Mouse (Mus musculus): ENCODE data around the gene Hoxd12. TPM values are rescaled to one million over a fixed set of nuclear protein-coding genes. Genes with fewer than 3 reads are reported as not detected.

Gene Hoxd12
- polyA plus RNA-seq (2017; shearing (Covaris generic)): not detected

GRCm38 (mm10) chr2:74674881-74675665, at the start of gene Hoxd12:
Hoxd12 (plus strand) TSS chr2:74675013.

GRCm38 (mm10) chr2:74659507-74660005, 15.3 kb upstream of the Hoxd12 start, which contains the start of gene Evx2:
Evx2 (minus strand) TSS chr2:74659557.

GRCm38 (mm10) chr2:74667842-74668357, 6.9 kb upstream of the Hoxd12 start, which contains the start of gene Hoxd13:
Hoxd13 (plus strand) TSS chr2:74668310.

GRCm38 (mm10) chr2:74678891-74679595, 4.2 kb downstream of the Hoxd12 start, which contains the start of gene Hoxd11:
Hoxd11 (plus strand) TSS chr2:74679557.

GRCm38 (mm10) chr2:74691022-74691951, 16.5 kb downstream of the Hoxd12 start, which contains the start of gene Hoxd10:
Hoxd10 (plus strand) TSS chr2:74691924.

GRCm38 (mm10) chr2:74697567-74698121, 22.8 kb downstream of the Hoxd12 start, which contains the start of gene Hoxd9:
Hoxd9 (plus strand) TSS chr2:74697727.

GRCm38 (mm10) chr2:74704393-74704998, 29.7 kb downstream of the Hoxd12 start, which contains the start of gene Hoxd8:
Hoxd8 (plus strand) TSS chr2:74704615.

GRCm38 (mm10) chr2:74711721-74712621, 37.2 kb downstream of the Hoxd12 start, which contains the start of the genes Hoxd3 and Hoxd4:
Hoxd3 (plus strand) TSS chr2:74711927.
Hoxd4 (plus strand) TSS chr2:74711929.

GRCm38 (mm10) chr2:74726551-74726950, 51.7 kb downstream of the Hoxd12 start, which contains the start of gene Gm28230:
Gm28230 (plus strand) TSS chr2:74726728.

Other genes with a start within 250 kb of the Hoxd12 start
- 28.0 TPM for gene Lnpk, start 95.6 kb upstream of the Hoxd12 start, polyA plus RNA-seq (2017; shearing (Covaris generic))
- not detected for gene Evx2, start 15.5 kb upstream of the Hoxd12 start, polyA plus RNA-seq (2017; shearing (Covaris generic))
- not detected for gene Hoxd13, start 6.7 kb upstream of the Hoxd12 start, polyA plus RNA-seq (2017; shearing (Covaris generic))
- not detected for gene Hoxd11, start 4.5 kb downstream of the Hoxd12 start, polyA plus RNA-seq (2017; shearing (Covaris generic))
- gene Hoxd10, start 16.9 kb downstream of the Hoxd12 start, polyA plus RNA-seq (2017; shearing (Covaris generic)): not detected
- not detected for gene Hoxd9, start 22.7 kb downstream of the Hoxd12 start, polyA plus RNA-seq (2017; shearing (Covaris generic))
- gene Hoxd8, start 29.6 kb downstream of the Hoxd12 start, polyA plus RNA-seq (2017; shearing (Covaris generic)): not detected
- gene Hoxd3, start 36.9 kb downstream of the Hoxd12 start, polyA plus RNA-seq (2017; shearing (Covaris generic)): not detected
- gene Hoxd4, start 36.9 kb downstream of the Hoxd12 start, polyA plus RNA-seq (2017; shearing (Covaris generic)): not detected
- gene Gm28230, start 51.7 kb downstream of the Hoxd12 start, polyA plus RNA-seq (2017; shearing (Covaris generic)): not detected
- gene Hoxd1, start 88.0 kb downstream of the Hoxd12 start, polyA plus RNA-seq (2017; shearing (Covaris generic)): not detected
- gene Mtx2, start 150.8 kb downstream of the Hoxd12 start, polyA plus RNA-seq (2017; shearing (Covaris generic)): 44.7 TPM